Mouse (Mus musculus) stomach, postnatal 0 days (tissue): Measurements from ENCODE around the gene Pip4k2a. TPM values are rescaled to one million over a fixed set of nuclear protein-coding genes. Genes with fewer than 3 reads are reported as not detected.
A peak's percentile ranks its signal among the peaks of the same experiment; 100 is the strongest.

Experiments
- ATAC-seq: fragments of 200-750 bp; cut with Nextera tagmentation; 2 replicates; pipeline ENCODE4 v1.8.0; 2017; ENCODE audit not compliant: low FRiP score, low TSS enrichment
- DNase-seq: peaks from one replicate; pipeline ENCODE4 v3.0.0-alpha.2; 2016; ENCODE audit warnings: low spot score
- H3K27ac ChIP-seq: fragments of 300-500 bp; sonication (generic); replicated peaks from 2 replicates; pipeline ENCODE4 v1.5.1; 2014; ENCODE audit warnings: mild to moderate bottlenecking, control low read depth
- H3K27me3 ChIP-seq: fragments of 300-500 bp; sonication (generic); 2 replicates; pipeline ENCODE4 v1.6.1; 2014; ENCODE audit warnings: low read length; ENCODE audit not compliant: control insufficient read depth, insufficient read depth
- H3K36me3 ChIP-seq: fragments of 300-500 bp; sonication (generic); 2 replicates; pipeline ENCODE4 v1.6.1; 2014; ENCODE audit warnings: low read length, mixed read lengths; ENCODE audit not compliant: control insufficient read depth, insufficient read depth
- H3K4me1 ChIP-seq: fragments of 300-500 bp; sonication (generic); replicated peaks from 2 replicates; pipeline ENCODE4 v1.6.1; 2014; ENCODE audit warnings: antibody characterized with exemption; ENCODE audit not compliant: control insufficient read depth, insufficient read depth
- H3K4me2 ChIP-seq: fragments of 300-500 bp; sonication (generic); replicated peaks from 2 replicates; pipeline ENCODE4 v1.6.1; 2014; ENCODE audit warnings: low read depth, mild to moderate bottlenecking, control low read depth, moderate library complexity
- H3K4me3 ChIP-seq: fragments of 300-500 bp; sonication (generic); 2 replicates; pipeline ENCODE4 v1.5.1; 2014; ENCODE audit warnings: low read depth, low read length, control low read depth
- H3K9ac ChIP-seq: fragments of 300-500 bp; sonication (generic); 2 replicates; pipeline ENCODE4 v1.6.1; 2014; ENCODE audit warnings: mild to moderate bottlenecking, low read length, control low read depth, mixed read lengths
- H3K9me3 ChIP-seq: fragments of 300-500 bp; sonication (generic); 2 replicates; pipeline ENCODE4 v1.6.1; 2016; ENCODE audit warnings: low read length; ENCODE audit not compliant: control insufficient read depth
- CTCF ChIP-seq: IDR thresholded peaks from 2 replicates; pipeline ENCODE4 v1.5.1; 2016; ENCODE audit warnings: antibody characterized with exemption, low read depth, mild to moderate bottlenecking, moderate library complexity
- EP300 ChIP-seq: optimal IDR thresholded peaks from 2 replicates; pipeline ENCODE3; 2016; ENCODE audit warnings: antibody characterized with exemption
- WGBS: fragments of 180-500 bp; shearing (Covaris S2); extraction: QIAGEN DNeasy Blood & Tissue Kit; methylation state at CpG from one replicate; pipeline ENCODE4 v1.1.7; 2014; 5-methylcytosine and 5-hydroxymethylcytosine counted together
- polyA plus RNA-seq: library from polyadenylated mRNA; unstranded; fragments of >200 nt; fragmentation: Nextera tagmentation; extraction: Ambion mirVana; gene quantifications from 2 replicates; pipeline ENCODE4 v1.2.1, GENCODE M21; 2015

Gene Pip4k2a
- polyA plus RNA-seq, 1 experiment from 2014 or later: 4.5 TPM

DNA sequence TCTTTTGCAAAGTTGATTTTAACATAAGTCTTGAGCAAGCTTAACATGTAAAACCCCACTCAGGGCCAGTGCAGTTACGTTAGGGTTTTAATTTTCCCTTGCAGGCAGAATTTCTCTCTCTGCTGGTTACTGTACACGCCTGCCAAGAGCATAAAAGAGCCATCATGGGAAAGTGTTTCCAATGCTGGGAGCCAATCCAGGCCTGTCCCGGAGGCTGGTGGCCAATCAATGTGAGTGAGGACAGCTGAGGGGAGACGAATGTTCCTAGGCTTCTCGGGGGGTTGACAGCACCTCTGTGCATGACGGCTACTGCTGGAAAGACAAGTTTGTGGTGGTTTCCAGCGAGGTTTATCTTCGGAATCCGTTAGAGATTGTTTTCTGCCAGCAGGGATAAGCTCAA is 175.2 kb downstream of the Pip4k2a start:
- ATAC-seq (no peak), DNase-seq (no peak)
- Histone ChIP-seq H3K4me3 (no peak overlapping the region), H3K27ac (no peak overlapping the region), H3K4me1 (0 out of 2 replicates have a peak, but pooled peaks cover 2% of the 10 kb centered on the region), H3K9me3 (no peaks in the 10 kb centered on the region), H3K4me2 (no peak overlapping the region), H3K36me3 (no peaks in the 10 kb centered on the region), H3K9ac (no peak overlapping the region), H3K27me3 (no peaks in the 10 kb centered on the region)
- no peak for TF ChIP-seq EP300
- no peak for TF ChIP-seq CTCF
- WGBS: 35% methylated on average over 9 of the region's 9 CpGs

GRCm38 (mm10) chr2:18821451-18822379 is 176.2 kb downstream of the Pip4k2a start:
- TF ChIP-seq CTCF: no peak
- TF ChIP-seq EP300: no peak
- 0 out of 2 replicates have a peak, but pooled peaks cover 2% of the 10 kb centered on the region for H3K4me1 ChIP-seq
- ATAC-seq (peak; percentile 84), DNase-seq (peak; percentile 59)
- peak overlapping the region; percentile 48; the same call in 1 of the 2 replicates for H3K9ac ChIP-seq
- 46% methylated on average over 18 of the region's 18 CpGs for WGBS
- H3K36me3 ChIP-seq: no peaks in the 10 kb centered on the region
- H3K4me3 ChIP-seq: peak overlapping the region; percentile 30
- peak overlapping the region; percentile 19; the same call in 1 of the 2 replicates for H3K27ac ChIP-seq
- peak overlapping the region; percentile 48 for H3K4me2 ChIP-seq
- H3K9me3 ChIP-seq: no peaks in the 10 kb centered on the region
- H3K27me3 ChIP-seq: no peaks in the 10 kb centered on the region

DNA sequence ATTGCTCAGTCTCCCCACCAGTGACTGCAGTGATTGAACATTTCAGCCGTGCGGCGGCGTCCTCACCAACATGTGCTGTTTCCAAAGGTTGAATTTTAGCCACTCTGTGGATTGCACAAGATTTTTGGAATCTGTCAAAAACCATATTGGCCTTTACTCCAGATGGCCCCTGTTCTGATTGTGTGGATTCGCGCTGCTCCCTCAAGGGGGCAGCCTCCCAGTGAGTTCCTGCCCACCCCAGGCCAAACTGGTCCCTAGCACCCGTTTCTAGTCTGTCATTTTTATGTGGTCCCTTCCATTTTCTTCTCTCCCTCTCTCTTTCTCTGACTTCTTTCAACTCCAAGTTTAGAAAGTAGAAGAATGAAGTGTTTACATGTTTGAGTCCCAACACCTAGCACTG is 178.4 kb downstream of the Pip4k2a start:
- H3K9me3 ChIP-seq: no peaks in the 10 kb centered on the region
- H3K9ac ChIP-seq: no peak overlapping the region
- no peaks in the 10 kb centered on the region for H3K27me3 ChIP-seq
- H3K4me1 ChIP-seq: 0 out of 2 replicates have a peak, but pooled peaks cover 2% of the 10 kb centered on the region
- no peak for DNase-seq
- ATAC-seq: no peak
- H3K4me3 ChIP-seq: no peak overlapping the region
- H3K27ac ChIP-seq: no peak overlapping the region
- TF ChIP-seq EP300: no peak
- no peak for TF ChIP-seq CTCF
- no peak overlapping the region for H3K4me2 ChIP-seq
- no peaks in the 10 kb centered on the region for H3K36me3 ChIP-seq
- 74% methylated on average over 7 of the region's 7 CpGs for WGBS

GRCm38 (mm10) chr2:18816036-18816435 is 181.9 kb downstream of the Pip4k2a start:
- Histone ChIP-seq H3K27me3 (no peaks in the 10 kb centered on the region), H3K4me2 (no peak overlapping the region), H3K9ac (no peak overlapping the region), H3K9me3 (no peaks in the 10 kb centered on the region), H3K4me1 (no peaks in the 10 kb centered on the region), H3K36me3 (no peaks in the 10 kb centered on the region), H3K27ac (no peak overlapping the region), H3K4me3 (no peak overlapping the region)
- ATAC-seq (no peak), DNase-seq (no peak)
- TF ChIP-seq EP300 (no peak), CTCF (no peak)
- WGBS: 86% methylated on average over 2 of the region's 2 CpGs

DNA sequence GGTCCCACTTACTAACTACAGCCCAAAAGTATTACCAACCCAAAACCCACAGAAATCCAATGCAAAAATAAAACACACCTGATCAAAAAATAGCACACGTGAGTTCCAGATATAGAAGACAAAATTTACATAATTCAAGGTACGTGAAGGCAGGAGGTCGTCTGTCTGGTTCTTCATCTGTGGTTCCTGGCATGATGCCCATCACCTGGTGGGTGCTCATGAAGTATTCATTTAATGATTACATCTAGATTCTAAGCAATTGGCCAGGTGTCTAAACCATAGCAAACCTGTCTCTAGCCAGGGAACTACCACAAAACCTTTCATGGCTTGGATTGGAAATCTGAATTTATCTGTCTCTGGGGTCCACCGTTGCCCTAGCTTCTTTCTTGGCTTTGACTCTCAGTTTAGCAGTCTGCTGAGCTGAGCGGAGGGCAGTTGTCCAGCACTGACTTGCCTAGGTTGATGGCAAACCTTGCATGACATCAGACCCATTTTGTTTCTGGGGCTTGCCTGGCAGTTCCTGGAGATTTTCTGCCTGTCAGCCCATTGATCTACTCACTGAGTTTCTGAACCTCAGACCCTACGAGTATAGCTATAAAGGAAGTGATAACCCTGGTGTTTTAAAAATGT is 182.5 kb downstream of the Pip4k2a start:
- H3K4me2 ChIP-seq: no peak overlapping the region
- no peaks in the 10 kb centered on the region for H3K36me3 ChIP-seq
- 57% methylated on average over 6 of the region's 6 CpGs for WGBS
- no peak for DNase-seq
- H3K27ac ChIP-seq: no peak overlapping the region
- no peaks in the 10 kb centered on the region for H3K27me3 ChIP-seq
- no peak overlapping the region for H3K4me3 ChIP-seq
- no peak overlapping the region for H3K9ac ChIP-seq
- TF ChIP-seq CTCF: no peak
- TF ChIP-seq EP300: no peak
- ATAC-seq: no peak
- no peaks in the 10 kb centered on the region for H3K4me1 ChIP-seq
- H3K9me3 ChIP-seq: no peaks in the 10 kb centered on the region

- DNase-seq (no peak), ATAC-seq (no peak)
- H3K4me3 ChIP-seq: no peak overlapping the region
- H3K27ac ChIP-seq: no peak overlapping the region
- H3K36me3 ChIP-seq: no peaks in the 10 kb centered on the region
- H3K4me1 ChIP-seq: no peaks in the 10 kb centered on the region
- TF ChIP-seq EP300 (no peak), CTCF (no peak)
- WGBS: 49% methylated on average over 5 of the region's 5 CpGs
- H3K4me2 ChIP-seq: no peak overlapping the region
- no peak overlapping the region for H3K9ac ChIP-seq
- H3K27me3 ChIP-seq: no peaks in the 10 kb centered on the region
- no peaks in the 10 kb centered on the region for H3K9me3 ChIP-seq
Measured at GRCm38 (mm10) chr2:18814447-18814804, 183.5 kb downstream of the Pip4k2a start.
